Mouse (Mus musculus) spleen, embryonic (tissue): ENCODE data around the gene 1700018B08Rik.

ENCODE experiments used
- CTCF ChIA-PET: fragments of 350-600 bp; sonication (Branson Sonifier 250); formaldehyde crosslinking; loops from one replicate; lab custom pipeline; 2022; lab: Charles Lee

Gene 1700018B08Rik

GRCm38 (mm10) chr8:121525111-121525818 lies 18.9 kb downstream of the 1700018B08Rik start:
- CTCF ChIA-PET, result interaction anchor here (0.6 kb wide), 1 partner anchor 489 kb away, joined by 8 read pairs; no protein-coding TSS in a partner anchor

- CTCF ChIA-PET, result interaction anchor here (0.6 kb wide), 1 partner anchor 402 kb away, joined by 5 read pairs; no protein-coding TSS in a partner anchor
Measured at GRCm38 (mm10) chr8:121513429-121513828, 30.7 kb downstream of the 1700018B08Rik start.

GRCm38 (mm10) chr8:121511751-121512150 lies 32.4 kb downstream of the 1700018B08Rik start:
- CTCF ChIA-PET, result interaction anchor here (0.6 kb wide), 1 partner anchor 8 kb away, joined by 4 read pairs; no protein-coding TSS in a partner anchor

GRCm38 (mm10) chr8:121497621-121498020 lies 46.5 kb downstream of the 1700018B08Rik start:
- CTCF ChIA-PET, result interaction anchor here (0.6 kb wide), 1 partner anchor 239 kb away, joined by 10 read pairs; no protein-coding TSS in a partner anchor

GRCm38 (mm10) chr8:121491633-121492032 lies 52.5 kb downstream of the 1700018B08Rik start:
- CTCF ChIA-PET, result no interaction called here

GRCm38 (mm10) chr8:121484072-121484782 lies 59.9 kb downstream of the 1700018B08Rik start:
- CTCF ChIA-PET, result no interaction called here
